Mouse (Mus musculus) megakaryocyte, adult 5-6 weeks (primary cell): ENCODE measurements at regions not wholly inside any gene's neighbourhood (a gene's known extent, or its start where the extent isn't known, plus 50 kb on each side); places are given as distances from the start of the nearest gene placed in this dataset.
A peak's percentile ranks its signal among the peaks of the same experiment; 100 is the strongest.

ENCODE experiments used
- ATAC-seq: 2 replicates; pipeline ENCODE4 v1.8.0; 2016; ENCODE audit warnings: mild to moderate bottlenecking, inconsistent platforms; ENCODE audit not compliant: poor library complexity, severe bottlenecking

DNA sequence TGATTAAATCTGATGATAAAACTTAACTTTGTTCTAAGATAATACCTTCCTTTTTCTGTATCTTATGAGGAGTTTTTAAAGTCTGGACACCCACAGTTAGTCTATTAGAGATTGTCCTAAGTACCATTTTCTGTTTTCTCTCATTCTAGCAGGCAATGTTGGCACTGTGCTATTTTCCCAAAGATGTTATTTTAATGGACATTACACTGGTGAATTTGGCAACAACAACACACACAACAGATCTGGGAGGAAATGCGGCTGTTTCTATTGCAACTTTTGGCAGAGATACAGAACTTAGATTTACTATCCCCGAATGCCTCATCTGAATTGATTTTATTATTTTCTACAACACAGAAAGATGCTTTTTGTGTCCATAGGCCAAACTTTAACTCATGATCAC is 720.9 kb downstream of the Dach1 start:
- ATAC-seq: no peak

DNA sequence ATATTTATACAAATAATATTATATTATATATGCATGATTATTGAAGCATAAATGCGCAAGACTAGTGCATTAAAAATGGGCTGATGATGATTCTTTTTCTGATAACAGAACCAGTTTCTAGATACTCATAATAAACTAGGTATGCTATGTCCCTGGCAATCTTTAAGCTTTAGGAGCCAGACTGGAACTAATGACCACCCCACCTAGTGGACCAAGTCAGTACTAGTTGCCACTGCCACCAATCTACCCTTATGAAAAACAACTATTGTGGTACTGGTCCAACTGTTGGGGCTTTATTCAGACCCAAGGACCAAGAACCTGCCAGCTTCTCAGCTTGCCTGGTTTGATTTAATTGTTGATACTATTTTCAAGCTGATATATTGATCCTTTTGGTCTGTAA is 722.8 kb downstream of the Dach1 start:
- no peak for ATAC-seq

DNA sequence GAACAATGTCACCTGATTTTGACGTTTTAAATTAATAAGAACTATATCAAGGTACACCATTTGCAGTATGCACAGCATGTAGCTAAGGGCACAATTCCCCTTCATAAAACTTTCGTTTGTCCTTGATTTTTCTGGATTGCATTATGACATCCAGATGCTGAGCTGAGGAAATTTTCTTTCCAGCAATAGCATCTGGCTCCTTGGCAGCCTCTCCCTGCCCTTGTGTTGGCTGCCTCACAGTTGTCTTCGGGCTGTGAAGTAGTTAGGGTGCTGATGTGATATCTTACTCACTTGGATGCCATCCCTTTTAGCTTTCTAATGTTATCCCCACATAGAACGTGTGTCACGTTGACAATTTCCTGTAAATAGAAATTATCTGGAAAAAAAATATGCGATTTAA is 729.2 kb downstream of the Dach1 start:
- ATAC-seq: no peak

DNA sequence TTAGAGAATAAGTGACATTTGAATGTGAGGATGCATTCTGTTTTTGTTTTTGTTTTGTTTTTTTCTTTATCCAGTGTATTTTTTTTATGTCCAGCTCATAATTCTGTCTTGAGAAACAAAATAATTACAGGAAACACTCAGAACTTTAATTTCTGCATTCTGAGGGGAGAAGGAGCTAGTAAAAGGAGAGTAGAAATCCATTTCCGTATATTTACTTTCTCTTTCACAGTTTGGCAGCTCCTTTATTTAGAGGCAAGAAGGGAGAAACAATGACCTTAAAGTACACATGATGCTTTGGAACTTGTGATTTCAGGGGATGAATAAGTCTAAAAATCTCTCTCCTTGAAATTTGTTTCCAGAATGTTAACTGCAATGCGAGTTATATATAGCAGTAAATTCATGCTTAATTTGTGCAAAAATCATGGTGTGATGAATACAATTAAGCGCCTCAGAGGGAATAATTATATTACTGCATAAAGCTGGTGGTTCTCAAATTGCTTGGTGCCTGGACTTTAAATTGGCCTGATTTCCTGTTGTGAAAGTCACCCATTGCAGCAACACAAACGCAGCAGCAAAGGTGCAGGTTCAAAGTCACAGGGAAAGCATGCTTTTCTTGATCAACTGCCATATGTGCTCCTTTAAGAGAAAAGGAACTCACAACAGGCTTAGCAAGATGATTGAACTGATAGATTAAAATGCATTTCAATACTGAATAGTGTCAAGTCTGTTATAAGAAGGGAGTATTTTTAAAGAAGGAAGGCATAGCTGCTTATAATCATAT is 733.9 kb downstream of the Dach1 start:
- no peak for ATAC-seq

DNA sequence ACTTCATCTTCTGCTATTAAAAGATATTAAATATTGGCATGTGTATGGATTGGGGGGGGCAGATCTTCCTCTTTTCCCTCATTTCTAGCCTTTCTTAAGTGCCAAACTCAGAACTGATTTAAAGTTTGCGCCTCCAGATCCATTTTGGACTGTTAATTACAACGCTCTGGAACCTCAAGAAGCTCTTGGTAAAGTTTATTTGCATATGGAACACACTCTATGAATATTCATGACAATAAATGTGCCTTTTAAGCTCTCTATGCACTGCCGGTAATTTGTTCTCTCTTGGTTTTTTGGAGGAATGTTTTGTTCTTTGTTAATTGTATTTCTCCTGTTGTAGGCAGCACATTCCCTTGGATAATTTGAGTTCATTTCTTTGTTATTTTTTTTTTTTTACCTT is 738.3 kb downstream of the Dach1 start:
- ATAC-seq: no peak

DNA sequence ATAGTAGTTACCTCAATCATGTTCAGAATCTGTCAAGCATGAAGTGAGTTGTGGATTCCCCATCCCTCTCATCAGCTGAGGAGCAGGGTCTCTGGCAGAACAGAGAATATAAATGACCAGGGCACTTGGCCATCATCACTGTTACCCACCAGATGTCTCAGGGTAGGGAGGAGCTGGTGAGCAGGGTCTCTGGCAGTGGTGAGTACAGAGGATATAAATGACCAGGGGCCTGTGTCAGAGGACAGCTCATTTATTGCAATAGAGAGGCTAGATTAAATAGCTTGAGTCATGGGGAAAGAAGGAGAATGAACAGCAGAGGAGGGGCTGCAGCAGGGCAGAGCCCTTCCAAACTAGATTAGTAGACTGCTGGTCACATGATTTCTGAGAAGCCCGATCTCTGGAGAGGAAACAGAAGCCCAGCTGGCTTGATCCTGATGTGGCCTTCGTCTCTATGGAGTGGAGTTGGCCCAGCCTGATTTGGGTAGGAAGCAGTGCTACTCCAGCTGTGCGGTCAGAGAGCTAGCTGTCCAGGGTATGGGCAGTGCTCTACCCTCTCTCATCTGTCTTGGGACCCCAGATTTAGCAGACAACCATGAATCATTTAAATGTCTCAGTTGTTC is 766.3 kb downstream of the Dach1 start:
- no peak for ATAC-seq

DNA sequence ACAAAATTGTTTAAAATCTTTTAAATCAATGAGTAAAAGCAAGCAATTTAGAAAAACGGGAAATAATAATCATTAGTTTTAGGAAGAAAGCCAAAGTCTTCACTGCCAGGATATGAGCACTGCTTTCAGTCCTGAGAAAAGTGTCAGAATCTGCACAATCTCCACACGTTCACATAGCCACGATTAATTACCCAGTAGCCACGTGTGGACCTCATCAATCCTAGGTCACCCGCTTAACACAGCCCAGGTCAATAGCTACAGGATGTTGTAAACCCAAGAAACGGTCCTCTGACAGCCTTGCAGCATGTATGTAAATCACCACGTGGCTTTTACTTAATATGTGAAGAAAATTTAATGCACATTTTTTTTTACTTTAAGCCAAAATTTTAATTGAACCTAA is 773.2 kb downstream of the Dach1 start:
- no peak for ATAC-seq

DNA sequence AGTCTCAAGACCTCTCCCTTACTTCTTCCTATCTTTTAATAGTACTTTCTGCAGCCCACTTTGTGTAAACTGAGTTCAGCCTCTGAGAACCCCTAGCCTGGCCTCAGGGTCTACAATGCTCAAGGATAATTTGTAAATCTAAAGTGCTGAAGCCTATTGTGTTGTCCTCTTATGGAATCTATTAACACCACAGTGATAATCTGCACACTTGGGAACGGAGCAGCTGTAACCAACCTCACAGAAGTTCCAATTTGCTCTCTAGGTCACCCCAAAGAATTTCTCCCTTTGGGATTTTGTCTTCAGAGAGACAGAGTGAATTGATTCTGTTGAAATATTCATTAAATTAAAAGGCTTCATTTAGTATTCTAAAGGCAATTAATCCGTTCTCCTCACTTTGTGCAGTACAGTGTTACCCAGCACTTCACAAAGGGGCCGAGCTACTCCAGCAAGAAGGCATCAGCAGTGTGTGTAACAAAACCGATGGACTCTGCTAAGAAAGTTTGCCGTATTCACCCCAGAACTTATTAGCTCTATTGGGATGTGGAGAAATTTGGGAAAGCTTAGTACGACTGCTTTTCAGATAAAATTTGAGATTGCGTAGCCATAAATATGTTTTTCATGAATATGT is 773.7 kb downstream of the Dach1 start:
- ATAC-seq: no peak

DNA sequence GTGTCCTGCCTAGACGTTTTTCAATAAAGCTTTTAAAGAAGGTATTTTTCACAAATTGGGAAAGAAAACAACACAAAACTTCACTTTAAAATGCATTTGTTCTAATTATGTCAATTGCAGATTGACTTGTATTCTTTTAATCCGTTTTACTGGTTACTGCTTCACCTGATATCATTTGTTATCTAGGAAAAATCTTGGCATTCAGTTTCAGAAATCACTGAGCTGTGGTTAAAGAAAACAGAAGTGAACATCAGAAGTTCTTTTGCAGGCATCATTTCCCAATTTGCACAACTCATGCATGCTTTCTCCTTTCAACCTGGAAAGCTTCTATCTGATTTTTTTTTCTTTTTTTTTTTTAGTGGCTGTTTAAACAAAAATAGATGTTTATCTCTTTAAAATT is 780.6 kb downstream of the Dach1 start:
- no peak for ATAC-seq

DNA sequence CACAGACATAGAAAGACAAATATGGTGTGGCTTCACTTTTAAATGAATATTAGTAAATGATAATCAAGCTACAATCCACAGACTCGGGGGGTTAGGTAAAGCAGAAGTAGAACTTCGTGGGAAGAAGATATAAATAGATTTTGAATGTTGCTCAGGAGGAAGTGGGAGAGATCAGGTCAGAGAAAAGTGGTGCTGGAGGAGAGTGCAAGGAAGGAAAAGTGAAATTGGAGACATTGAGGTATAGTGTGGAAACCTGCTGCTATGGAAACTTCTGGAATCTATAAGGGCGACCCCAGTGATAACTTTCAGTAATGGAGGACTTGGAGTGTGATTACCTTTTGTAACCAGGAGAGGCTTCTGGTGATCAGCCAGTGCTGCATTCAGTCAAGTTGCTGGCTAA is 789.4 kb downstream of the Dach1 start:
- peak; percentile 57 for ATAC-seq

DNA sequence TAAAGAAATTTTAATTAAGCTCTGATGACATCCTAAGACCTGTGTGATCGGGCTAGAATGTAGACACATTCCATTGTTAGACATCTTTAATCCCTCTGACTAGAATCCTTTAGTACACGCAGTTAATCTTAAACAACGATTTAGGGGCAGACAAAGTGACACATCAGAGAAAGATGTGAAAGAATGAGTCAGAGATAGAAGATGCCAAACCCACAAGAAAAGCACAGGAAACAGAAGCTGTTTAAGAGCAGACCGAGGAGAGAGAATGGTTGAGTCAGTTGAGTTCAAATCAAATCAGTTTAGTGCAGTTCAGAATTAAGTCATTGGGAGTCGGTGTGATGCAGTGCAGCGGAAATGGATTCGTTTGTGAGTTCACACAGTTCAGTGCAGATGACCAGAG is 812.6 kb downstream of the Dach1 start:
- no peak for ATAC-seq

DNA sequence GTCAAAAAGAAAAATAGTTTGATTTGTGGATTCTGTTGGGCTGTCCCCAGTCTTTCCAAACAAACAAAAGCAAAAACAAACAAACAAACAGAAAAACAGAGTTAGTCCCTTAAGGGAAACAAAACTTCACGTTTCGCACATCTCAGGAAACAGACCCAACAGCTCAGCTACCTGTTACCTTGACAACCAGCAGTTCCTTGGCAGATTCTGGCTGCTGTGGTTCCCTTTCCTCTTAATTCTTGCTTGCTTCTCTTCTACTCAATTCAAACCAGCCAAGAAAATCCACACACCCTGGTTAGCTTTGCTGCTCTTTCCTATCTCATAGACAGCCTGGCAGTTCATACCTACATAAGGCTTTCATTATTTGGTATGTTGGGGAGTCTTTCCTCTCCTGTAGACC is 821.6 kb downstream of the Dach1 start:
- no peak for ATAC-seq

DNA sequence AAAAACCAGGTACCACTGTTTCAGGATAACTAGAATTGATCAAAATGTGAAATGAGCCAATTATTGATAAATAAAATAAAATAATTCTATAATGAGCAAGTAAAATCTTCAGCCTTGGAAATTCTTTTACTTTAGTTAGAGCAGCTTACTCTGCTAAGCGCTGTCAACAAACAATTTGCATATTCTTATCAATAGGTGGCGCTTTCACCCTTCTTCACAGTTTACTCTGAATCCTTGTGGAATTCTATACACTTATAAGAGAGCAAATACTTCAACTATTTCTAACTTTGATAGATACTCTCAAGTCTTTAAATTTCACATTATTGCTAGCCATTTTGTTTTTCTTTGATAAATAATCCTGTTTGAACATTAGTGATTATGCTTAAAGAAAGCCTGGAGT is 812.5 kb upstream of the Klhl1 start:
- no peak for ATAC-seq

DNA sequence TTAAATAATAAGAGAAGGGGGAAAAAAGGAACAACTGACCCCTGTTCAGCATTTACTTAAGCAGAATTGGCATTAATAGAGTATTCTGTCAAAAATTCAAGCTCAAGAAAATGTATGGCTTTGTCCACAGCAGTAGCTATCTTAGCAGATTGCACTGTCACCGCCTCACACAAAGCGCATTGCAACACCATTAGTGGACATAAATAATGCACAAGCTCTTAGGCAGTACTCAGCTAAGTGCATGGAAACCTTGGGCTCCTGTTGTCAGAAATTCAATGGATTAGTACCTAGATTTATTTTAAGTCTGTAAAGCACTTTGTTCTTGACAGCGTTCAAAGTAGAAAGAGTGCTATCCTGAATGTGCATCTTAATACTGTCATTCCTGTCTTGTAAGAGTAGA is 811.1 kb upstream of the Klhl1 start:
- no peak for ATAC-seq

DNA sequence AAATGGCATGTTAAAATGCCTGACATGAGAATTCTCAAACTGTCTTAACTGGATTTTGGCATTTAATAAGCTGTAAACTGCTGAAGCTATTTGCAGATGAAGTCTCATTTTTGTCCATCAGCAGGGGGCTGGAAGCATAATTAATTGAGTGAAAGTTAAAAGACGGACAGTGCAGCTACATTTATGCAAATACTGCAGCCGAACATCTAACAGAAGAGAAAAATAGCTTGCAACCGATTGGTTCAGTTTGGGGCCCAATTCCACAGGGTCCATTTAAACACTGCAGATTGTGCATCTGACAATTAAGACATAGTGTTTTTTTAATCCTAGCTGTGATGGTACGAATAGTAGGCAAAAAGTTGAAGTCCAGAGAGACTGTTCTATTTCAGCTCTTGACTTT is 774.2 kb upstream of the Klhl1 start:
- no peak for ATAC-seq

DNA sequence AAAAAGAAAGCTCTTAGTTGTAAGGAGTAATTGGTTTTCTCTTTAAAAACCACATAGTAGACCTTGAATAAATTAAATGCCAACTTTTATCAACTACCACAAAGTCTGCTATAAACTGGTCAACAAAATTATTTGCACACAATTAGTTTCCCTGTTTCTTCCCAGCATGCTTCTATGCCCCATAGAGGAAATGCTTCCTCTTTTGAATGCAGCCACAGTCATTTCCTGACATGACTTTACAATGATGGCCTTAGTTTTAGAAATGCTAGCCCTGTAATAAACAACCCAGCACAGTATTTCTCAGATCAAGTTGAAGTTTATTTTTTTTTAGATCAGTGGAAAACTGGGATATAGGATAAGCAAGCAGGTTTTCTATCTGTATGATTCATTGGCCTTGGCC is 768.5 kb upstream of the Klhl1 start:
- ATAC-seq: no peak

DNA sequence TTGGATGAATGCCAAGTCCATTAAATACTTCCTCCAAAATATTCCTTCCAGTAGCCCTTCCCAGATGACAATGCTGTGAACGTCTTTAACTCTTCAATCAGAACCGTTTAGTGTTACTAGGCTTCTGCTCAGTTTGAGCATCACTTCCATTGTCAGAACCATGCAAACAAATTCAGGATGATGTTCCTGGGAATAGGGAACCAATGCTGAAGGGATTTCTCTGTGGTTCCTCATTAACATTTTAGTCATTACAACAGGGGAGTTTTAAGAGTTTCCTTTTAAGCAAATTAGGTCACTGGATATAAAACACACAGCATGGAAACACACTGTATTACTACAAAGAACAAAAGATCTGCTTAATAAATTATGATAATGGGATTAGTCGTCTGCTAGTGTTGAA is 739.6 kb upstream of the Klhl1 start:
- ATAC-seq: no peak
